Mouse (Mus musculus): ENCODE measurements around the gene Gm9736.
"Not testable (repeated sequence)": the region's sequence is repeated elsewhere in the genome, so short reads cannot be mapped to it uniquely, and the experiment has no call there.

Gene Gm9736

GRCm38 (mm10) chr10:77751254-77751653 is at the start of gene Gm9736:
Gm9736 (minus strand) TSS chr10:77751354.
- DNase-seq (ENCODE audit: low spot score) = not testable (repeated sequence)

GRCm38 (mm10) chr10:77798921-77799508 is 47.9 kb upstream of the Gm9736 start, which contains the start of gene Gm19668:
Gm19668 (minus strand) TSS chr10:77799133.
- DNase-seq (ENCODE audit: low spot score) = no peak

- DNase-seq (ENCODE audit: low spot score) = not testable (repeated sequence)
Observed at GRCm38 (mm10) chr10:77798164-77798920, 47.2 kb upstream of the Gm9736 start.

- DNase-seq (ENCODE audit: low spot score) = no peak
Observed at GRCm38 (mm10) chr10:77797677-77798076, 46.5 kb upstream of the Gm9736 start.

GRCm38 (mm10) chr10:77794976-77795375 is 43.8 kb upstream of the Gm9736 start, which contains the start of gene Gm9639:
Gm9639 (minus strand) TSS chr10:77795076.
- no peak for DNase-seq (ENCODE audit: low spot score)

GRCm38 (mm10) chr10:77788621-77789020 is 37.5 kb upstream of the Gm9736 start:
- no peak for DNase-seq (ENCODE audit: low spot score)

GRCm38 (mm10) chr10:77787876-77788275 is 36.7 kb upstream of the Gm9736 start, which contains the start of gene Gm7137:
Gm7137 (minus strand) TSS chr10:77788200.
- not testable (repeated sequence) for DNase-seq (ENCODE audit: low spot score)

- DNase-seq (ENCODE audit: low spot score) = not testable (repeated sequence)
Observed at GRCm38 (mm10) chr10:77783396-77783795, 32.2 kb upstream of the Gm9736 start.

- not testable (repeated sequence) for DNase-seq (ENCODE audit: low spot score)
Observed at GRCm38 (mm10) chr10:77782442-77782841, 31.3 kb upstream of the Gm9736 start, which contains the start of gene Gm3250. Gm3250 (minus strand) TSS chr10:77782542.

- not testable (repeated sequence) for DNase-seq (ENCODE audit: low spot score)
Observed at GRCm38 (mm10) chr10:77776844-77777243, 25.7 kb upstream of the Gm9736 start, which contains the start of gene Gm7138. Gm7138 (minus strand) TSS chr10:77776944.

GRCm38 (mm10) chr10:77772142-77772541 is 21.0 kb upstream of the Gm9736 start:
- DNase-seq (ENCODE audit: low spot score) = not testable (repeated sequence)

- DNase-seq (ENCODE audit: low spot score) = not testable (repeated sequence)
Observed at GRCm38 (mm10) chr10:77771225-77771624, 20.1 kb upstream of the Gm9736 start, which contains the start of gene Gm3238. Gm3238 (minus strand) TSS chr10:77771325.

- DNase-seq (ENCODE audit: low spot score) = no peak
Observed at GRCm38 (mm10) chr10:77769727-77770126, 18.6 kb upstream of the Gm9736 start.

GRCm38 (mm10) chr10:77759582-77759981 is 8.4 kb upstream of the Gm9736 start, which contains the start of gene Gm3233:
Gm3233 (minus strand) TSS chr10:77759682.
- DNase-seq (ENCODE audit: low spot score) = not testable (repeated sequence)

GRCm38 (mm10) chr10:77753448-77753847 is 2.3 kb upstream of the Gm9736 start:
- no peak for DNase-seq (ENCODE audit: low spot score)

- DNase-seq (ENCODE audit: low spot score) = not testable (repeated sequence)
Observed at GRCm38 (mm10) chr10:77752312-77752711, 1.2 kb upstream of the Gm9736 start.

GRCm38 (mm10) chr10:77750686-77751085 is 468 bp downstream of the Gm9736 start:
- not testable (repeated sequence) for DNase-seq (ENCODE audit: low spot score)

- not testable (repeated sequence) for DNase-seq (ENCODE audit: low spot score)
Observed at GRCm38 (mm10) chr10:77741924-77742688, 9.0 kb downstream of the Gm9736 start, which contains the start of gene Gm18596. Gm18596 (minus strand) TSS chr10:77742638.

- no peak for DNase-seq (ENCODE audit: low spot score)
Observed at GRCm38 (mm10) chr10:77738929-77739328, 12.2 kb downstream of the Gm9736 start.

GRCm38 (mm10) chr10:77735928-77736327 is 15.2 kb downstream of the Gm9736 start:
- no peak for DNase-seq (ENCODE audit: low spot score)

- no peak for DNase-seq (ENCODE audit: low spot score)
Observed at GRCm38 (mm10) chr10:77729241-77729640, 21.9 kb downstream of the Gm9736 start.

- no peak for DNase-seq (ENCODE audit: low spot score)
Observed at GRCm38 (mm10) chr10:77728280-77728679, 22.9 kb downstream of the Gm9736 start.

All from urinary bladder, postnatal 10 days (tissue).